Mouse (Mus musculus) midbrain, embryonic 11.5 days (tissue): ENCODE measurements around the gene Tmpo. TPM values are rescaled to one million over a fixed set of nuclear protein-coding genes. Genes with fewer than 3 reads are reported as not detected.

Experiments used
- ATAC-seq: fragments of 200-750 bp; cut with Nextera tagmentation; 2 replicates; pipeline ENCODE4 v1.8.0; 2017; ENCODE audit warnings: moderate TSS enrichment, moderate library complexity; ENCODE audit not compliant: low FRiP score
- DNase-seq: peaks from one replicate; pipeline ENCODE4 v3.0.0; 2015; ENCODE audit warnings: low spot score; ENCODE audit errors: missing footprints
- H3K27ac ChIP-seq: fragments of 300-500 bp; sonication (generic); 2 replicates; pipeline ENCODE4 v1.5.1; 2014; ENCODE audit warnings: low read depth, low read length
- H3K27me3 ChIP-seq: fragments of 300-500 bp; sonication (generic); 2 replicates; pipeline ENCODE4 v1.6.1; 2014; ENCODE audit warnings: mild to moderate bottlenecking, low read length, moderate library complexity, mixed read lengths; ENCODE audit not compliant: control insufficient read depth, insufficient read depth
- H3K36me3 ChIP-seq: fragments of 300-500 bp; sonication (generic); 2 replicates; pipeline ENCODE4 v1.6.1; 2014; ENCODE audit warnings: mild to moderate bottlenecking, low read length, moderate library complexity, mixed read lengths; ENCODE audit not compliant: control insufficient read depth, insufficient read depth
- H3K4me1 ChIP-seq: fragments of 300-500 bp; sonication (generic); 2 replicates; pipeline ENCODE4 v1.6.1; 2014; ENCODE audit warnings: low read length; ENCODE audit not compliant: control insufficient read depth, insufficient read depth
- H3K4me2 ChIP-seq: fragments of 300-500 bp; sonication (generic); 2 replicates; pipeline ENCODE4 v1.6.1; 2014; ENCODE audit warnings: mild to moderate bottlenecking, moderate library complexity
- H3K4me3 ChIP-seq: fragments of 300-500 bp; sonication (generic); 2 replicates; pipeline ENCODE4 v1.5.1; 2014; ENCODE audit warnings: low read depth, low read length
- H3K9ac ChIP-seq: fragments of 300-500 bp; sonication (generic); 2 replicates; pipeline ENCODE4 v1.6.1; 2014; ENCODE audit warnings: low read length
- H3K9me3 ChIP-seq: fragments of 300-500 bp; sonication (generic); 2 replicates; pipeline ENCODE4 v1.6.1; 2016; ENCODE audit warnings: low read length; ENCODE audit not compliant: control insufficient read depth
- WGBS: fragments of 180-500 bp; shearing (Covaris S2); extraction: QIAGEN DNeasy Blood & Tissue Kit; methylation state at CpG from one replicate; pipeline ENCODE4 v1.1.7; 2014; 5-methylcytosine and 5-hydroxymethylcytosine counted together
- polyA plus RNA-seq: library from polyadenylated mRNA; unstranded; fragments of >200 nt; fragmentation: Nextera tagmentation; extraction: Ambion mirVana; gene quantifications from 2 replicates; pipeline ENCODE4 v1.2.1, GENCODE M21; 2014

Tmpo gene
- polyA plus RNA-seq, 1 experiment from 2014 or later = 339 TPM

DNA sequence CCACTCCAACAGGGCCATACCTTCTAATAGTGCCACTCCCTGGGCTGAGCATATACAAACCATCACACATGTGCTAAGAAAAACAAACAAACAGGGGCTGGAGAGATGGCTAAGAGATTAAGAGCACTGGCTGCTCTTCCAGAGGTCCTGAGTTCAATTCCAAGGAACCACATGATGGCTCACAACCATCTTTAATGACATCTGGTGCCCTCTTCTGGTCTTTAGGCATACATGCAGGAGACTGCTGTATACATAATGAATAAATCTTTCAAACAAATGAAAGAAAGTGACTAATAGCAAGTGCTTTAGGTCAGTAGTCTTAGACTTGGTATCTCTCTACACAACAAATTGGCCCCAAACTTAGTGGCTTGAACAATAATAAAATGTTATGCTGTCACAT lies 26.2 kb upstream of the Tmpo start:
- H3K4me3 ChIP-seq = no peak overlapping the region
- no peaks in the 10 kb centered on the region for H3K9me3 ChIP-seq
- no peak overlapping the region for H3K4me2 ChIP-seq
- H3K36me3 ChIP-seq = no peaks in the 10 kb centered on the region
- ATAC-seq (no peak), DNase-seq (peak; percentile 74)
- no peaks in the 10 kb centered on the region for H3K4me1 ChIP-seq
- no peak overlapping the region for H3K27ac ChIP-seq
- no peak overlapping the region for H3K9ac ChIP-seq
- no peaks in the 10 kb centered on the region for H3K27me3 ChIP-seq

DNA sequence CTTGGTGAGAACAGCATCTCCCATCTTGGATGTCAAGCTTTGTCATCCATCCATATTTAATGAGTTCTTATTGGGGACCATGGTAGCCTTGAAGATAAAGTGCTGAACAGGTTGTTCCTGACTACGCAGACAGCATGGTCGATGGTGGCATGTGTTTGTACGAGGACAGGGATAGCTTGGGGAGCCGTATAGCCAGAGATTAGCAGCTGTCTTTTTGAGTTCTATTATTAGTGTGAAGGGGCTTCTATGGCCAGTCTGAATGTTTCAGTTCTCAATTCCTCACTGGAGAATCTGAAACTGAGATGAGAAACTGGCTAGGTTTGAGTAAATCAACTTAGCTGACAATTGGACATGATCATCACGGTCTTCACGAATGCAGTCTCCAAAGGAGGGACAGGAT lies 24.5 kb upstream of the Tmpo start:
- H3K9me3 ChIP-seq = no peaks in the 10 kb centered on the region
- H3K9ac ChIP-seq = no peak overlapping the region
- H3K4me3 ChIP-seq = no peak overlapping the region
- H3K4me2 ChIP-seq = no peak overlapping the region
- WGBS = 88% methylated on average over 6 of the region's 6 CpGs
- H3K4me1 ChIP-seq = no peaks in the 10 kb centered on the region
- no peaks in the 10 kb centered on the region for H3K27me3 ChIP-seq
- H3K36me3 ChIP-seq = no peaks in the 10 kb centered on the region
- ATAC-seq = no peak
- peak; percentile 21 for DNase-seq
- H3K27ac ChIP-seq = no peak overlapping the region

GRCm38 (mm10) chr10:91200581-91200980 lies 19.5 kb upstream of the Tmpo start:
- Histone ChIP-seq H3K36me3 (no peaks in the 10 kb centered on the region), H3K9ac (no peak overlapping the region), H3K27me3 (no peaks in the 10 kb centered on the region), H3K4me2 (no peak overlapping the region), H3K4me1 (no peaks in the 10 kb centered on the region), H3K27ac (no peak overlapping the region), H3K4me3 (no peak overlapping the region), H3K9me3 (no peaks in the 10 kb centered on the region)
- no peak for ATAC-seq
- 90% methylated on average over 3 of the region's 3 CpGs for WGBS
- DNase-seq = peak; percentile 66

DNA sequence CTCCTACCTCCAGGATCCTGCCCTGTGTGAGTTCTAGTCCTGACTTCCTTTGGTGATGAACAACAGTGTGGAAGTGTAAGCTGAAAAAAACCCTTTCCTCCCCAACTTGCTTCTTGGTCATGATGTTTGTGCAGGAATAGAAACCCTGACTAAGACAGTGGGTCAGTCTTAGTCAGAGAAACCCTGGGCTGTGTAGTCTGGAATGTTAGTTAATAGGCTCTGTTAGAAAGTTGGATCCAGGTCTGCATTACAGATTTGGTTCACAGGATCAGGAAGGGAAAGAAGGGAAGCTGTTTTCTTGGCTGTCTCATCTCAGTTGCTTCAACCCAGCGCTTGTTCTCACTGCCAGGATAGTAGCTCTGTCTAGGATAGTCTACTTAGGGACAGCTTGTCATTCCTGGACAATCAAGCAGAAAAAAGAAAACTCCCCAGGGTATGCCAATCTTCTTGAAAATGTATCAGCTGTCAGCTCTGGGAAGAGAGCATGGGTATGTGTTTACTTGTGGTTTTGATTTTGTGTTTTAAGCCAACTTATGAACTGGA lies 18.2 kb upstream of the Tmpo start:
- Histone ChIP-seq H3K36me3 (no peaks in the 10 kb centered on the region), H3K4me1 (no peaks in the 10 kb centered on the region), H3K27me3 (no peaks in the 10 kb centered on the region), H3K9me3 (no peaks in the 10 kb centered on the region), H3K4me2 (no peak overlapping the region), H3K4me3 (no peak overlapping the region), H3K27ac (no peak overlapping the region), H3K9ac (no peak overlapping the region)
- DNase-seq (no peak), ATAC-seq (no peak)
- WGBS = 91% methylated on average over 1 of the region's 1 CpGs

DNA sequence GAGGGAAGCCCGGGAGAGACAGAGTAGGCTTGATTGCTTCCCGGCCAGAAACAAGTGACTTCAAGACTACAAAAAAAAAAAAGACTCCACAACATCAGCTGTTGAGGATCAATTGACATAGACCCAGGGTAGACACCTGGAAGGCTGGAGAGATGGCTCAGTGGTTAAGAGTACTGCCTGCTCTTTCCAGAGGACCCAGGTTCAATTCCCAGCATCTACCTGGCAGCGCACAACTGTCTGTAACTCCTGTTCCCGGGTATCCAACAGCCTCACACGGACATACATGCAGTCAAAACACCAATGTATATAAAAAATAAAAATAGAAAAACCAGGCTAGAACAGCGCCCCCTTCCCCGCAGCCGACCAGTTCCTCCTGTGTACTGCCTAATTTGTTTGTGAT lies 16.6 kb upstream of the Tmpo start:
- DNase-seq (peak; percentile 66), ATAC-seq (no peak)
- 90% methylated on average over 8 of the region's 8 CpGs for WGBS
- Histone ChIP-seq H3K4me1 (no peaks in the 10 kb centered on the region), H3K4me2 (no peak overlapping the region), H3K4me3 (no peak overlapping the region), H3K9me3 (no peaks in the 10 kb centered on the region), H3K27me3 (no peaks in the 10 kb centered on the region), H3K36me3 (no peaks in the 10 kb centered on the region), H3K9ac (no peak overlapping the region), H3K27ac (no peak overlapping the region)

DNA sequence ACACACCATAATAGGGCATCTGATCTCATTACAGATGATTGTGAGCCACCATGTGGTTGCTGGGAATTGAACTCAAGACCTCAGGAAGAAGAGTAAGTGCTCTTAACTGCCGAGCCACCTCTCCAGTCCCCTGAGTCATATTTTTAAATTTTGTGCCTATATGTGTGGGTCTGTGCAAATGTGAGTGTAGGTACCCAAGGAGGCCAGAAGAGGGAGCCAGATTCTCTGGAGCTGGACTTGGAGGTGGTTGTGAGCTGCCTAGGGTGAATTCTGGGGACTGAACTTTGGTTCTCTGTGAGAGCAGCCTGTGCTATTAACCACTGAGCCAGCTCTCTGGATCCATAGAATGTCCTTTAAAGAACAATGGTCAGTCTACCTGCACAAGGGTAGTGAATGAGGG lies 15.7 kb upstream of the Tmpo start:
- 88% methylated on average over 1 of the region's 1 CpGs for WGBS
- Histone ChIP-seq H3K4me2 (no peak overlapping the region), H3K4me1 (no peaks in the 10 kb centered on the region), H3K27ac (no peak overlapping the region), H3K4me3 (no peak overlapping the region), H3K9ac (no peak overlapping the region), H3K36me3 (no peaks in the 10 kb centered on the region), H3K9me3 (no peaks in the 10 kb centered on the region), H3K27me3 (no peaks in the 10 kb centered on the region)
- peak; percentile 82 for DNase-seq
- no peak for ATAC-seq

- DNase-seq (peak; percentile 62), ATAC-seq (no peak)
- 90% methylated on average over 5 of the region's 5 CpGs for WGBS
- H3K4me1 ChIP-seq = no peaks in the 10 kb centered on the region
- H3K9me3 ChIP-seq = no peaks in the 10 kb centered on the region
- H3K4me2 ChIP-seq = no peak overlapping the region
- no peaks in the 10 kb centered on the region for H3K36me3 ChIP-seq
- H3K27me3 ChIP-seq = no peaks in the 10 kb centered on the region
- H3K27ac ChIP-seq = no peak overlapping the region
- no peak overlapping the region for H3K9ac ChIP-seq
- H3K4me3 ChIP-seq = no peak overlapping the region
These were observed 14.6 kb upstream of the Tmpo start for GRCm38 (mm10) chr10:91195680-91196079.

DNA sequence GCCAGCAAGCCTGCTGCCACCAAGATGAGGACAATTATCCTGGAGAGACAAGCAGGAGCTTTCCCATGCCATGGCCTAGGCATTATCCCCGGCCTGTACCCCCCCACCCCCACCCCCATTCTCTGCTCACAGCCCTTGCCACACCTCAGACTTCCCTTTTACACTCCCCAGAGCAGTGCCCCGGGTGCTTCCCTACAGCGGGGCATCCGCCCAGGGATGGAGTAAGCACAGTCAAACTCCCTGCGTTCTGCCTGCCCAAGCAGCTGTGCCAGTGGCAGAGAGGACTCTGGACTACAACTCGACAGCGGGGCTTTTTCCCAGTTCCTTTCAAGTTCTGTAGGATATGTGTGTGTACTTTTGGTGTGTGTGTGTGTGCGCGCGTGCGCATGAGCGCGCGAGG lies 14.0 kb upstream of the Tmpo start:
- WGBS = 88% methylated on average over 14 of the region's 14 CpGs
- H3K27me3 ChIP-seq = no peaks in the 10 kb centered on the region

GRCm38 (mm10) chr10:91191851-91192250 lies 10.7 kb upstream of the Tmpo start:
- Histone ChIP-seq H3K9ac (no peak overlapping the region), H3K36me3 (no peaks in the 10 kb centered on the region), H3K27me3 (no peaks in the 10 kb centered on the region), H3K27ac (no peak overlapping the region), H3K4me2 (no peak overlapping the region), H3K9me3 (no peaks in the 10 kb centered on the region), H3K4me3 (no peak overlapping the region), H3K4me1 (peaks cover 5% of the 10 kb centered on the region)
- DNase-seq (peak; percentile 78), ATAC-seq (no peak)
- WGBS = 94% methylated on average over 5 of the region's 5 CpGs

More for the DNA sequence above, 14.0 kb upstream of the Tmpo start:
- H3K9me3 ChIP-seq = no peaks in the 10 kb centered on the region
- no peak overlapping the region for H3K9ac ChIP-seq
- H3K4me3 ChIP-seq = no peak overlapping the region
- DNase-seq (peak; percentile 76), ATAC-seq (no peak)
- H3K4me2 ChIP-seq = no peak overlapping the region
- H3K27ac ChIP-seq = no peak overlapping the region
- no peaks in the 10 kb centered on the region for H3K36me3 ChIP-seq
- H3K4me1 ChIP-seq = no peaks in the 10 kb centered on the region

GRCm38 (mm10) chr10:91189476-91189875 lies 8.4 kb upstream of the Tmpo start:
- ATAC-seq (no peak), DNase-seq (peak; percentile 78)
- Histone ChIP-seq H3K4me1 (peaks cover 5% of the 10 kb centered on the region), H3K4me2 (no peak overlapping the region), H3K9me3 (no peaks in the 10 kb centered on the region), H3K27ac (no peak overlapping the region), H3K4me3 (no peak overlapping the region), H3K27me3 (no peaks in the 10 kb centered on the region), H3K36me3 (no peaks in the 10 kb centered on the region), H3K9ac (no peak overlapping the region)
- 98% methylated on average over 6 of the region's 6 CpGs for WGBS
